Mouse (Mus musculus) CD4-positive, CD25-positive, alpha-beta regulatory T cell, adult 4 months (primary cell): ENCODE results near the gene Sap30. TPM values are rescaled to one million over a fixed set of nuclear protein-coding genes. Genes with fewer than 3 reads are reported as not detected.

Experiments
- ATAC-seq: one replicate; pipeline ENCODE4 v1.8.0; 2017
- polyA plus RNA-seq, 2 experiments: library from polyadenylated mRNA; unstranded; fragments of 100-300 nt; shearing (Covaris generic); gene quantifications; one replicate each; pipeline ENCODE4 v1.2.1; 2017

The Sap30 gene
- polyA plus RNA-seq, 2 experiments from 2014 or later: 0.36 TPM; not detected in 1

GRCm38 (mm10) chr8:57435768-57436436 lies 51.8 kb downstream of the Sap30 start:
- ATAC-seq: peak; percentile 29

GRCm38 (mm10) chr8:57432802-57433201 lies 54.9 kb downstream of the Sap30 start:
- no peak for ATAC-seq

Other genes starting within 250 kb of the Sap30 start
- not detected for gene Hand2, start 166.9 kb downstream of the Sap30 start, polyA plus RNA-seq
- gene Scrg1, start 31.9 kb downstream of the Sap30 start, polyA plus RNA-seq: not detected
- gene Hmgb2, start 24.0 kb upstream of the Sap30 start, polyA plus RNA-seq: 100 to 1,000 TPM; 214 to 242 TPM
- gene Galnt7, start 165.2 kb upstream of the Sap30 start, polyA plus RNA-seq: 10 to 100 TPM; 29.7 to 36.7 TPM